Mouse (Mus musculus) neural tube, embryonic 12.5 days (tissue): ENCODE data around the gene Asna1. TPM values are rescaled to one million over a fixed set of nuclear protein-coding genes. Genes with fewer than 3 reads are reported as not detected.

Source experiments
- ATAC-seq: fragments of 200-750 bp; cut with Nextera tagmentation; 2 replicates; pipeline ENCODE4 v1.8.0; 2017; ENCODE audit warnings: low read depth, mild to moderate bottlenecking, moderate TSS enrichment, moderate library complexity; ENCODE audit not compliant: low FRiP score
- H3K27ac ChIP-seq: fragments of 300-500 bp; sonication (generic); 2 replicates; pipeline ENCODE4 v1.5.1; 2016
- H3K27me3 ChIP-seq: fragments of 300-500 bp; sonication (generic); replicated peaks from 2 replicates; pipeline ENCODE4 v1.6.1; 2016; ENCODE audit warnings: mild to moderate bottlenecking
- H3K36me3 ChIP-seq: fragments of 300-500 bp; sonication (generic); 2 replicates; pipeline ENCODE4 v1.6.1; 2016; ENCODE audit warnings: mild to moderate bottlenecking
- H3K4me1 ChIP-seq: fragments of 300-500 bp; sonication (generic); 2 replicates; pipeline ENCODE4 v1.6.1; 2016
- H3K4me2 ChIP-seq: fragments of 300-500 bp; sonication (generic); replicated peaks from 2 replicates; pipeline ENCODE4 v1.6.1; 2016; ENCODE audit warnings: mild to moderate bottlenecking
- H3K4me3 ChIP-seq: fragments of 300-500 bp; sonication (generic); 2 replicates; pipeline ENCODE4 v1.5.1; 2016
- H3K9ac ChIP-seq: fragments of 300-500 bp; sonication (generic); 2 replicates; pipeline ENCODE4 v1.6.1; 2016; ENCODE audit warnings: mild to moderate bottlenecking
- H3K9me3 ChIP-seq: fragments of 300-500 bp; sonication (generic); 2 replicates; pipeline ENCODE4 v1.6.1; 2016; ENCODE audit warnings: mild to moderate bottlenecking
- WGBS: fragments of 180-500 bp; shearing (Covaris S2); methylation state at CpG from one replicate; pipeline ENCODE4 v1.1.7; 2016; 5-methylcytosine and 5-hydroxymethylcytosine counted together
- polyA plus RNA-seq: library from polyadenylated mRNA; unstranded; fragments of >200 nt; fragmentation: Nextera tagmentation; extraction: Ambion mirVana; gene quantifications from 2 replicates; pipeline ENCODE4 v1.2.1, GENCODE M21; 2016

The Asna1 gene
- polyA plus RNA-seq, 1 experiment from 2014 or later = 144 TPM

DNA sequence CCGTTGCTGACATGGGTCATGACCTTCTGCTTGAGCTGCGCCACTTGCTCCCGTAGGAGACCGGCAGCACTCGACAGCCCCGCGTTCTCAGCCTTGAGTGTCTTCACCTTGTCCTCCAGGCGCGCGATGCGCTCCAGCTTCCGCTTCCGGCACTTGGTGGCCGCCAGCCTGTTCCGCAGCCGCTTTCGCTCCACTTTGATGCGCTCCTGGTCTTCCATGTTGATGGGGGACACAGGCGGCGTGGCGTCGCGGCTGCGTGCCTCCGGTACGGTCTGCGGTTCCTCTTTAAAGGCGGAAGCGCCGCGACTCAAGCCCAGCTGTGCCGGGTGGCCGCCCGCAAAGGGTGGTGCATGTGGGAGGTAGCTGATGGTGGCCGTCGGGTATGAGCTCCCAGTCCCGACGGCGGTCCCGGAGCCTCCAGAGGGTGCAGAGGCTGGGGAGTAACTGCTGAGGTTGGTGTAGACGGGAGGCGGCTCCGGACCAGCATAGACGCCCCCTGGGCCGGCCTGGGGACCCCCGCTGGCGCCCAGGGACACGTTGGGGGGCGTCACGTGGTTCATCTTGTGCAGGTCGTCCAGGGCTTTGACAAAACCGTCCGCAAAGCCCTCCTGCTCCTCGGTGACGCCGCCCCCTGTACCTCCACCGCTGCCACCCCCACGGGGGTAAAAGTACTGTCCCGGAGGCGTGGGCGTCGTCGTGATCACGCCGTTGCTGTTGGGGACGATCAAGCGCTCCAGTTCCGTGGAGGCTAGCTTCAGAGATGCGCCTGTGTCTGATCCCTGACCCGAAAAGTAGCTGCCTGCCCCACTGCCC lies 47.4 kb downstream of the Asna1 start:
- ATAC-seq = no peak
- peaks cover 56% of the 10 kb centered on the region for H3K4me1 ChIP-seq
- peak overlapping the region; percentile 46 for H3K4me3 ChIP-seq
- 1% methylated on average over 70 of the region's 70 CpGs for WGBS
- no peaks in the 10 kb centered on the region for H3K9me3 ChIP-seq
- H3K27me3 ChIP-seq = peaks cover 40% of the 10 kb centered on the region
- peak overlapping the region; percentile 98 for H3K4me2 ChIP-seq
- H3K36me3 ChIP-seq = peaks cover 16% of the 10 kb centered on the region
- no peak overlapping the region for H3K27ac ChIP-seq
- peak overlapping the region; percentile 61 for H3K9ac ChIP-seq

- Histone ChIP-seq H3K4me1 (peaks cover 56% of the 10 kb centered on the region), H3K4me2 (peak overlapping the region; percentile 98), H3K4me3 (peak overlapping the region; percentile 46), H3K9me3 (no peaks in the 10 kb centered on the region), H3K36me3 (peaks cover 23% of the 10 kb centered on the region), H3K9ac (peak overlapping the region; percentile 62), H3K27ac (no peak overlapping the region), H3K27me3 (peaks cover 32% of the 10 kb centered on the region)
- no peak for ATAC-seq
- WGBS = 2% methylated on average over 25 of the region's 25 CpGs
Observed at GRCm38 (mm10) chr8:84976763-84977434, 48.2 kb downstream of the Asna1 start.

GRCm38 (mm10) chr8:84976031-84976762 lies 48.9 kb downstream of the Asna1 start:
- peak overlapping the region; percentile 98 for H3K4me2 ChIP-seq
- H3K27me3 ChIP-seq = peaks cover 30% of the 10 kb centered on the region
- 1% methylated on average over 61 of the region's 61 CpGs for WGBS
- peak; percentile 79 for ATAC-seq
- H3K9ac ChIP-seq = peak overlapping the region; percentile 62
- H3K4me3 ChIP-seq = peak overlapping the region; percentile 46
- 0 out of 2 replicates have a peak overlapping the region, but pooled peaks have one; percentile 4 for H3K27ac ChIP-seq
- H3K36me3 ChIP-seq = peaks cover 30% of the 10 kb centered on the region
- no peaks in the 10 kb centered on the region for H3K9me3 ChIP-seq
- H3K4me1 ChIP-seq = peaks cover 57% of the 10 kb centered on the region

DNA sequence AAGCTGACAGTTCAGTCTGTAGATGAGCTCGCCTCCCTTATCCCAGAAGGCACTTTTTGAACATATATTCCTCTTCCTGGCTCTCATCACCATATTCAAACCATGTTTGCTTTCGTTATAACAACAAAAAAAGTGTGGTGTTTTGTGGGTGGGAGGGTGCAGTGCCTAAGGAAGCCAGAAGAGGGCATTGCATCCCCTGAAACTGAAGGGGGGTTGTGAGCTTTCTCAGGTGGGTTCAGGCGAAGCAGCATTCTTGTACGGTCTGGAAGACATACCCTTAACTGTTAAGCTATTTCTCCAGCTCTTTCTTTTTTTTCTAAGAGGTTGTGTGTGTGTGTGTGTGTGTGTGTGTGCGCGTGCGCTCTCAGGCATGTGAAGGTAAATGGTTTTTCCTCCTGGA lies 49.6 kb downstream of the Asna1 start:
- Histone ChIP-seq H3K9me3 (no peaks in the 10 kb centered on the region), H3K9ac (no peak overlapping the region), H3K4me3 (no peak overlapping the region), H3K27me3 (peaks cover 28% of the 10 kb centered on the region), H3K4me2 (peak overlapping the region; percentile 98), H3K27ac (no peak overlapping the region), H3K36me3 (peaks cover 36% of the 10 kb centered on the region), H3K4me1 (peaks cover 57% of the 10 kb centered on the region)
- WGBS = 37% methylated on average over 7 of the region's 7 CpGs
- ATAC-seq = no peak

DNA sequence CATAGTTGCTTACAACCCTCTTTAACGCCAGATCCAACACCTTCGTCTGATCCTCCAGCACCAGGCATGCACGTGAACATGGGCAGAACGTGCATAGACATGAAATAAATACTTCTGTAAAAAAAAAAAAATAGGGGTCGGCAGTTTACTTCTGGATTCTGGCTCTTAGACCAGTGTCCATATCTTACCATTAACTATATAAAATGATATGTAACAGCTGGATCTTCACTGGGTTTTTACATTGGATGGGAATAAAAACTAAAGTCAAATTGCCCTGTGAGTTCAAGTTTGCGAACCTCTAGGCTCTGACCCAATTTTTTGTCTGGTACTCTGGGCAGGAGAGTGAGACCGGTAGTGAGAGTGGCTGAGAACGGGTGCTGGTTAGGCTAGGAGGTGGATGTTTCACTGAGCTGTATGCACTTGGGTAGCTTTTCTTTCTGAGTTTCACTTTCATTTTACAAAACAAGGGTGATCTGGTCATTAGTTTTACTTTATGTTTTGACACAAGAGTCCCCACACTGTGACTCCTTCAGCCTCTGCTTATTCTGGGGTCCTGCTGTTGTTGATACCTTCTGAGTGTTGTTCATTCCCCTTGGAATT lies 50.4 kb downstream of the Asna1 start:
- WGBS = 83% methylated on average over 8 of the region's 8 CpGs
- Histone ChIP-seq H3K27me3 (peaks cover 23% of the 10 kb centered on the region), H3K36me3 (peaks cover 36% of the 10 kb centered on the region), H3K9me3 (no peaks in the 10 kb centered on the region), H3K4me1 (peaks cover 54% of the 10 kb centered on the region), H3K27ac (no peak overlapping the region), H3K4me3 (no peak overlapping the region), H3K4me2 (0 out of 2 replicates have a peak overlapping the region, but pooled peaks have one; percentile 12), H3K9ac (no peak overlapping the region)
- ATAC-seq = no peak

DNA sequence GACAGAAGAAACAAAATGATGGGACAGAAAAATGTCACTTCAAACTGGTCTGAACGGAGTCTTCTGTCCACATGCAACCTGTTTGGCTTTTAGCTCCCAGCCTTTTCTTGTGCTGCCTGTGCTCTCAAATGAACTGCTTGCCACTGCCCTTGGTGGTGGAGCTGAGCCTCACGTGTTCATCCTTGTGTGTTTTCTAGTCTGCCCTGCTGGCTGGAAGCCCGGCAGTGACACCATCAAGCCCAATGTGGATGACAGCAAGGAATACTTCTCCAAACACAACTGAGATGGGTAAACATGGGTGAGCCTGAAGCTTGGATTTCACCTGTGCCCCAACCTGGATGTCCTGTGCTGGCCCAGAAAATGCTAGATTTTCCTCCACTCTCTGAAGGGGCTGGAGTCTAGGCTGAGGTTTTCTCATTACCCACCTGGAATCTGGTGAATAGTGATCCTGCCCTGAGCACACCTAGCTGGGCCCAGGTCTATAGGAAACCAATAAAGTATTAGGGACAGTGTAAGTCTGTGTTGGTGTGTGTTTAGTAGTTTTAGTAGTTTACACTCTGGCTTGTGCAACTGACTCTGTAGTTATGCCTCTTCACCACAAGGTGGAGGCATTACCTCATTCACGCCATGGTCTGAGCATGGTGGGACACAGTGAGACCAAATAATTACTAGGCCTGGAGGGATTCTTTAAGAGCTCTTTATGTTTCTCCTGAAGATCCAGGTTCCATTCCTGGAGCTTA lies 51.1 kb downstream of the Asna1 start:
- Histone ChIP-seq H3K4me1 (peaks cover 49% of the 10 kb centered on the region), H3K27me3 (peaks cover 17% of the 10 kb centered on the region), H3K4me3 (no peak overlapping the region), H3K27ac (no peak overlapping the region), H3K9ac (no peak overlapping the region), H3K9me3 (no peaks in the 10 kb centered on the region), H3K36me3 (peaks cover 36% of the 10 kb centered on the region), H3K4me2 (0 out of 2 replicates have a peak overlapping the region, but pooled peaks have one; percentile 12)
- 64% methylated on average over 4 of the region's 4 CpGs for WGBS
- no peak for ATAC-seq

DNA sequence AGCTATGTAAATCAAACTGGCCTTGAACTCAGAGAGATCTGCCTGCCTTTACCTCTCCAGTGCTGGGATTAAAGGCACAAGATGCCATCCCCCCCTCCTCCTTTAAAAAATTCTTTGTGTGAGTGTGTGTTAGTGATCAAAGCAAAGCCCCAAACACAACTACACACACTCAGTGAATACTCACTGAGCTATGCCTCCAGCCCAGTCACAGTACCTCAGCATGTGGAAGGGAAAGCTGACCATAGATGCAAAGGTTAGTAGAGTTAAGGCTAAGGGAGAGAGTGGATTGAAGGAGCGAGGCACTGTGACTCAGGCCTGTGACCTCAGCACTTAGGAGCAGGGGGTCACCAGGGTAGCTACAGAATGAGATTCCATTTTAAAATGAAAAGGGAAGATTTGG lies 52.0 kb downstream of the Asna1 start:
- Histone ChIP-seq H3K4me2 (no peak overlapping the region), H3K27ac (no peak overlapping the region), H3K9ac (peak overlapping the region; percentile 38; the same call in 1 of the 2 replicates), H3K4me3 (no peak overlapping the region), H3K27me3 (peaks cover 11% of the 10 kb centered on the region), H3K36me3 (peaks cover 36% of the 10 kb centered on the region), H3K9me3 (no peaks in the 10 kb centered on the region), H3K4me1 (peaks cover 47% of the 10 kb centered on the region)
- 93% methylated on average over 1 of the region's 1 CpGs for WGBS
- ATAC-seq = no peak

DNA sequence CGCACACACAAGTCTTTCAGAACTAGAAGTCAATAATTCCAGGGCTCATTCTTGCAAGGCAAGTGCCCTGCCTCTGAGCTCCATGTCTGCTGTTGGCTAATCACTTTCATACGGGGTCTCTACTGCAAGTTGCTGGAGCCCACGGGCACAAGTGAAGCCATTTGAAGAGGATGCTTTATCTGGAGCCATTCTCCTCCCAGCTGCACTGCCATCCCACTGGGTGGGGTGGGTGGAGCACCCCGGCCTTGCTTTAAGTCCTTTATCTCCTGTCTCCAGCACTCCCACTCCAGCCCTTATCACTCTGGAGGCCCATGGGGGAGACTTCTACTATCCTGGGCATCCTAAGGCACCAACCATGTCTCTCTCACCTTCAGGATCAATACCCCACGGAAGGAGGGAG lies 54.2 kb downstream of the Asna1 start:
- Histone ChIP-seq H3K4me1 (peaks cover 26% of the 10 kb centered on the region), H3K27me3 (no peaks in the 10 kb centered on the region), H3K36me3 (peaks cover 36% of the 10 kb centered on the region), H3K9me3 (no peaks in the 10 kb centered on the region), H3K9ac (peak overlapping the region; percentile 96), H3K4me3 (peak overlapping the region; percentile 80), H3K4me2 (peak overlapping the region; percentile 91), H3K27ac (no peak overlapping the region)
- no peak for ATAC-seq
- WGBS = 71% methylated on average over 5 of the region's 5 CpGs

- no peaks in the 10 kb centered on the region for H3K27me3 ChIP-seq
- H3K27ac ChIP-seq = peak overlapping the region; percentile 50
- peak overlapping the region; percentile 96 for H3K9ac ChIP-seq
- ATAC-seq = no peak
- H3K4me1 ChIP-seq = peaks cover 26% of the 10 kb centered on the region
- no peaks in the 10 kb centered on the region for H3K9me3 ChIP-seq
- H3K4me2 ChIP-seq = peak overlapping the region; percentile 91
- WGBS = 13% methylated on average over 21 of the region's 21 CpGs
- H3K4me3 ChIP-seq = peak overlapping the region; percentile 80
- H3K36me3 ChIP-seq = peaks cover 36% of the 10 kb centered on the region
Observed at GRCm38 (mm10) chr8:84970135-84970790, 54.8 kb downstream of the Asna1 start.

DNA sequence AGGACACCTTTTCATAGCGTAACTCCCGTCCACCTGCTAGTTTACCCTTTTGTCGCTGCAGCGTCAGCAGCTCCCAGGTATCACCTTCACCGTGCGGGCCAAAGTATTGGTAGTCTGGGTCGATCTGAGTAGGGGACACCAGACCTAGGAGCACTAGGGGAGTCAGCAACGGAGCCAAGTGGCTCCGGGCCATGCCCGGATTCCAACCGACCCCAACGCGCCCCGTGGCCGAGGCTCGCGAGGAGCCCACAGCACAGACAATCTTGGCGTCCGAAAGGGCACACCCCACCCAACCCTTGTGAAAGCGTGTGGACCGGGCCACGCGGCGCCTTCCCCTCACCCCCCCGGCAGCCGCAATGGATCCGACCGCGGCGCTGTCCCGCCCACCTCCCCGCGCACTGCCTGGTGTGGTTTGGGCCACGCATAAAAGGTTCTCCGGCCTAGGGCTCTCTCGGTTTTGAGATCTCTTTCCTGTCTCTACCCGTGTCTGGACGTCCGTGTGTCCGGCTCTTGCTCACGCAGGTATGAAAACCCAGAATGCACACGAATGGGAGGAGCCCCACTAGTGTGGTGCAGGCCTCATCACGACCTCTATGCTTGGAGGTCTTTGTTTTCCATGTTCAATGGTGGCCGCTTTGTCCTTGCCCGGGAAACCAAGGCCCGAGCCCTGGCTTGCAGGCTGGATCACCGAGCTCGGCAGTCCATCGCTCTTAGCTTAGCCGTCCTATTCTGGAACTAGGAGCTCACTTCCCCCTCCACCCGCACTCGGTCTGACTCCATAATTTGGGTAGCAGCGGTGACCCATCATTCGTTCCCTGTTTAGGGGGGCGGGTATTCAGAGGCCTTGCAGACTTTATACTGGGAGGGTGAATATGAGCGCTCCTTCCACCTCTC lies 55.6 kb downstream of the Asna1 start, which contains the start of the genes Gm49661, Prdx2 and Rnaseh2a:
Gene Gm49661, minus strand, starts transcription at position 193 of the 894 bp plus-strand sequence.
Gene Prdx2, plus strand, starts transcription at position 347 of the 894 bp plus-strand sequence.
Gene Rnaseh2a, minus strand, starts transcription at position 527 of the 894 bp plus-strand sequence.
- H3K4me2 ChIP-seq = peak within 1 kb of the TSS; percentile 91
- peak; percentile 74 for ATAC-seq
- peaks cover 26% of the 10 kb centered on the region for H3K4me1 ChIP-seq
- under 1% methylated on average over 56 of the region's 56 CpGs for WGBS
- peak within 1 kb of the TSS; percentile 80 for H3K4me3 ChIP-seq
- H3K27me3 ChIP-seq = no peaks in the 10 kb centered on the region
- no peaks in the 10 kb centered on the region for H3K9me3 ChIP-seq
- peak within 1 kb of the TSS; percentile 96 for H3K9ac ChIP-seq
- H3K27ac ChIP-seq = peak within 1 kb of the TSS; percentile 50
- peaks cover 36% of the 10 kb centered on the region for H3K36me3 ChIP-seq
